Mouse (Mus musculus) brain, adult 2 months (tissue): Measurements from ENCODE around the gene Rel.
"Not testable (repeated sequence)": the region's sequence is repeated elsewhere in the genome, so short reads cannot be mapped to it uniquely, and the experiment has no call there.

Experiments
- DNase-seq: peaks from one replicate; pipeline ENCODE4 v3.0.0; 2011; ENCODE audit warnings: low read depth, low spot score

The Rel gene

GRCm38 (mm10) chr11:23770760-23771506, at the start of gene Rel:
TSS of gene Rel (minus strand) at chr11:23770970.
- DNase-seq, result peak; percentile 95

- no peak for DNase-seq
These were observed 48.0 kb upstream of the Rel start for GRCm38 (mm10) chr11:23818745-23819144.

- no peak for DNase-seq
These were observed 40.0 kb upstream of the Rel start for GRCm38 (mm10) chr11:23810741-23811140.

- DNase-seq, result no peak
These were observed 34.9 kb upstream of the Rel start for GRCm38 (mm10) chr11:23805716-23806115.

GRCm38 (mm10) chr11:23803136-23803535, 32.4 kb upstream of the Rel start:
- no peak for DNase-seq

- no peak for DNase-seq
These were observed 31.5 kb upstream of the Rel start for GRCm38 (mm10) chr11:23802256-23802655.

GRCm38 (mm10) chr11:23801851-23802250, 31.1 kb upstream of the Rel start:
- DNase-seq, result no peak

GRCm38 (mm10) chr11:23783677-23784076, 12.9 kb upstream of the Rel start:
- not testable (repeated sequence) for DNase-seq

GRCm38 (mm10) chr11:23783085-23783484, 12.3 kb upstream of the Rel start:
- DNase-seq, result no peak

- no peak for DNase-seq
These were observed 11.3 kb upstream of the Rel start for GRCm38 (mm10) chr11:23782038-23782437.

- DNase-seq, result no peak
These were observed 8.0 kb upstream of the Rel start for GRCm38 (mm10) chr11:23778787-23779201.

GRCm38 (mm10) chr11:23772471-23772870, 1.7 kb upstream of the Rel start:
- no peak for DNase-seq

GRCm38 (mm10) chr11:23771507-23772097, 832 bp upstream of the Rel start:
- DNase-seq, result peak; percentile 39

- DNase-seq, result no peak
These were observed 335 bp downstream of the Rel start for GRCm38 (mm10) chr11:23770510-23770759.

- DNase-seq, result peak; percentile 35
These were observed 872 bp downstream of the Rel start for GRCm38 (mm10) chr11:23769686-23770509.

- no peak for DNase-seq
These were observed 1.7 kb downstream of the Rel start for GRCm38 (mm10) chr11:23769033-23769432.

GRCm38 (mm10) chr11:23767928-23768327, 2.8 kb downstream of the Rel start:
- DNase-seq, result no peak

GRCm38 (mm10) chr11:23767369-23767768, 3.4 kb downstream of the Rel start:
- DNase-seq, result not testable (repeated sequence)

GRCm38 (mm10) chr11:23762635-23763034, 8.1 kb downstream of the Rel start:
- no peak for DNase-seq

GRCm38 (mm10) chr11:23758218-23758617, 12.6 kb downstream of the Rel start:
- no peak for DNase-seq

- DNase-seq, result no peak
These were observed 16.4 kb downstream of the Rel start for GRCm38 (mm10) chr11:23754329-23754728.

GRCm38 (mm10) chr11:23753136-23753710, 17.5 kb downstream of the Rel start:
- no peak for DNase-seq
